Mouse (Mus musculus): Measurements from ENCODE around the gene Draxin. TPM values are rescaled to one million over a fixed set of nuclear protein-coding genes. Genes with fewer than 3 reads are reported as not detected.

Draxin gene
- polyA plus RNA-seq, 1 experiment from 2014 or later, result 0.03 TPM

DNA sequence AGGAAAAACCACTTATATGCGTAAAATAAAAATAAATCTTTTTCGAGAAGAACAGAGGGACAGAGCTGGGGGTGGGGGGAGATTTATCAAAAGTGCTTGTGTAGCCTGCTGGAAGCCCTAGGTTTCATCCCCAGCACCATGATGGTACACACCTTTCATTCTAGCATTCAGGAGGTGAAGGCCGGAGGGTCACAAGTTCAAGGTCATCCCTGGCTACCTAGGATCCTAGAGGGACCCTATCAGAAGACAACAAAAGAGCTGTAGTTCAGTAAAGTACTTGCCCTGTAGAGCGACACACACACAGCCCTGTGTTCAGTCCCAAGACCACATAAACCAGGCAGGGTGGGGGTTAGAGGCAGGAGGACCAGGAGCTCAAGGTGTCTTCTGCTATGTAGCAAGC is 23.5 kb upstream of the Draxin start:
- Histone ChIP-seq H3K4me2 (replicated peaks; ENCODE audit: low read depth) (no peak overlapping the region), H3K36me3 (ENCODE audit: control insufficient read depth, insufficient read depth) (no peaks in the 10 kb centered on the region; the same call in 1 of the 2 replicates), H3K4me1 (replicated peaks; ENCODE audit: control insufficient read depth, insufficient read depth, low read length) (no peaks in the 10 kb centered on the region), H3K27me3 (replicated peaks; ENCODE audit: control insufficient read depth, insufficient read depth, low read length) (no peaks in the 10 kb centered on the region; the same call in 1 of the 2 replicates), H3K9ac (ENCODE audit: low read depth, low read length) (no peak overlapping the region), H3K27ac (ENCODE audit: low read depth, low read length) (no peak overlapping the region), H3K4me3 (ENCODE audit: low read depth, low read length) (no peak overlapping the region), H3K9me3 (ENCODE audit: control insufficient read depth) (no peaks in the 10 kb centered on the region)
- 87% methylated on average over 4 of the region's 4 CpGs for WGBS
- TF ChIP-seq CTCF (IDR thresholded peaks at IDR 0.05; ENCODE audit: low read depth), result no peak
- no peak for ATAC-seq

DNA sequence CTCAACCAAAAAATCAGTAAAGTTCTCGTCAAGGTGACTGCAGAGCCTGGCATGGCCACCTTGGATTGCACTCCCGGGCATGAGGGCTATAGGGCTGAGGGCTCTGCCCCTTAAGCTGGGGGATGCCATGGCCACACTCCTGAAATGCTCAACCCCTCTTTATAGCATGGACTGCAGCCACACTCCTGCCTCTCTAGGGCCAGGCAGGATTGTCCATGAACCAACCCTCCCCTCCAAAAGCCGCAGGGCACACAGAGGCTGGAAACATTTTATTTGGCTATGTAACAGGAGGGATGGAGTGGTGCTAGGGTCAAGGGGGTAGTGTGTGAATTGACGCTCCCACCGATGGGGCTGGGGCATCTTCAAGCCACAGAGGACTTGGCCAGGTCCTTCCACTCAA is 22.0 kb upstream of the Draxin start:
- WGBS, result 90% methylated on average over 5 of the region's 5 CpGs
- TF ChIP-seq CTCF (IDR thresholded peaks at IDR 0.05; ENCODE audit: low read depth), result no peak
- Histone ChIP-seq H3K4me3 (ENCODE audit: low read depth, low read length) (no peak overlapping the region), H3K4me1 (replicated peaks; ENCODE audit: control insufficient read depth, insufficient read depth, low read length) (no peaks in the 10 kb centered on the region), H3K4me2 (replicated peaks; ENCODE audit: low read depth) (no peak overlapping the region), H3K27me3 (replicated peaks; ENCODE audit: control insufficient read depth, insufficient read depth, low read length) (no peaks in the 10 kb centered on the region), H3K27ac (ENCODE audit: low read depth, low read length) (no peak overlapping the region), H3K9ac (ENCODE audit: low read depth, low read length) (no peak overlapping the region), H3K9me3 (ENCODE audit: control insufficient read depth) (no peaks in the 10 kb centered on the region), H3K36me3 (ENCODE audit: control insufficient read depth, insufficient read depth) (no peaks in the 10 kb centered on the region; the same call in 1 of the 2 replicates)
- no peak for ATAC-seq

DNA sequence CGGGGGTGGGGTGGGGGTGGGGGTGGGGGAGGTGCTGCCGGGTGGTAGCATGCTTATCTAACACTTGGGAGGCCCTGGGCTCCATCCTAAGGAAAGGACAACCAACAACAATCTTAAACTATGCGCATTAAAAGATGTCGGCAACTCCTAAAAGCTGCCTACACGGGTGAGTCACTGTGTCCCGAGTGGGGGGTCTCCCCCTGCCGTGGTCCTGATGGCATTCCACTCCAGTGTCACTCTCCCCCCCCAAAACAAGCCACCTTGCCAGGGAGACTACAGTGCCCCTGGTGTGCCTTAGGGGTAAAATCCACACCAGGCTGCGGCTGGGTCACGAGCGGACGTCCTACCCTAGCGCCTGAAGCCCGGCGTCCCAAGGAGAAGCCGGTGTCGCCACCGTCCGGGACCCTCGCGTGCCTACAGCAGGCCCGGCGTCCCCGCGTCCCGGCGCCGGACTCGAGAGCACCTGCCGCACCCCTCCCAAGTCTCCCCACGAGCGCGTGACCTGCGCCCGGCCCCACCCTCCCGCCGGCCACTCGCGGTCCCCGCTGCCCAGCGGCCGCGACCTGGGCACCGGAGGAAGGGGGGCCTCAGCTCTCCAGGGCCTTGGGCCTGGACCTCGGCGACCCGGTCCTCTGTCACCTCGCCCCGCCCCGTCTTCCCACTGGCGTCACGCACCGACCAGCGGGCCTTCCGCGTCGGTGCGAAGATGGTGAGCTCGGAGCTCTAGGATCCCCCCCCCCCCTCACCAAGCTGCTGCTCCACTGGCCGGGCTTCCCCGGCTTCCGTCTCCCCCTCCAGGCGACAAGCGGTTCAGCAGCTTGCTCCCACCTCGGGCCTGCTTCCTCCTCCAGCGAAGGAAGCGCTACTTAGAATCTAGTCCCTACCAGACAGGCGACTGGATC is 21.0 kb upstream of the Draxin start, which contains the start of gene Fbxo6:
Gene Fbxo6 (minus strand): TSS at position 874 of the 902 bp plus-strand sequence.
- Histone ChIP-seq H3K36me3 (ENCODE audit: control insufficient read depth, insufficient read depth) (peaks cover 8% of the 10 kb centered on the region; the same call in 1 of the 2 replicates), H3K27ac (ENCODE audit: low read depth, low read length) (peak within 1 kb of the TSS; percentile 96), H3K4me1 (replicated peaks; ENCODE audit: control insufficient read depth, insufficient read depth, low read length) (no peaks in the 10 kb centered on the region), H3K27me3 (replicated peaks; ENCODE audit: control insufficient read depth, insufficient read depth, low read length) (no peaks in the 10 kb centered on the region), H3K4me3 (ENCODE audit: low read depth, low read length) (peak within 1 kb of the TSS; percentile 72), H3K9ac (ENCODE audit: low read depth, low read length) (peak within 1 kb of the TSS; percentile 80), H3K9me3 (ENCODE audit: control insufficient read depth) (no peaks in the 10 kb centered on the region), H3K4me2 (replicated peaks; ENCODE audit: low read depth) (peak within 1 kb of the TSS; percentile 97)
- WGBS, result under 1% methylated on average over 62 of the region's 67 CpGs
- peak; percentile 88 for ATAC-seq
- peak; percentile 82 for TF ChIP-seq CTCF (IDR thresholded peaks at IDR 0.05; ENCODE audit: low read depth)

DNA sequence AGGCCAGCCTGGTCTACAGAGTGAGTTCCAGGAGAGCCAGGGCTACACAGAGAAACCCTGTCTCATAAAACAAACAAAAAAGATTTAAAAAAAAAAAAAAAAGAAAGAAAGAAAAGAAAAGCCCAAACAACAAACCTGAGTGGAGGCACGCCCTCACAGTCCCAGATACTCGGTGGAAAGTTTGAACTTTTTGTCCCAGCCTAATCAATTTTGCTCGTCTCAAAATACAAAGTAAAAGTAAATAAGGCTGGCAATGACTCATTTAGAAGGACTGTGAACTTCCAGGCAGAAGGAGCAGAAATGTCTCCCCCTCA is 20.4 kb upstream of the Draxin start:
- peak overlapping the region; percentile 72 for H3K4me3 ChIP-seq (ENCODE audit: low read depth, low read length)
- H3K4me2 ChIP-seq (replicated peaks; ENCODE audit: low read depth), result peak overlapping the region; percentile 97
- peaks cover 14% of the 10 kb centered on the region; the same call in 1 of the 2 replicates for H3K36me3 ChIP-seq (ENCODE audit: control insufficient read depth, insufficient read depth)
- H3K4me1 ChIP-seq (replicated peaks; ENCODE audit: control insufficient read depth, insufficient read depth, low read length), result no peaks in the 10 kb centered on the region
- H3K9me3 ChIP-seq (ENCODE audit: control insufficient read depth), result no peaks in the 10 kb centered on the region
- WGBS, result 12% methylated on average over 3 of the region's 3 CpGs
- no peak for TF ChIP-seq CTCF (IDR thresholded peaks at IDR 0.05; ENCODE audit: low read depth)
- no peaks in the 10 kb centered on the region for H3K27me3 ChIP-seq (replicated peaks; ENCODE audit: control insufficient read depth, insufficient read depth, low read length)
- no peak for ATAC-seq
- H3K27ac ChIP-seq (ENCODE audit: low read depth, low read length), result peak overlapping the region; percentile 96; the same call in 1 of the 2 replicates
- peak overlapping the region; percentile 80 for H3K9ac ChIP-seq (ENCODE audit: low read depth, low read length)

DNA sequence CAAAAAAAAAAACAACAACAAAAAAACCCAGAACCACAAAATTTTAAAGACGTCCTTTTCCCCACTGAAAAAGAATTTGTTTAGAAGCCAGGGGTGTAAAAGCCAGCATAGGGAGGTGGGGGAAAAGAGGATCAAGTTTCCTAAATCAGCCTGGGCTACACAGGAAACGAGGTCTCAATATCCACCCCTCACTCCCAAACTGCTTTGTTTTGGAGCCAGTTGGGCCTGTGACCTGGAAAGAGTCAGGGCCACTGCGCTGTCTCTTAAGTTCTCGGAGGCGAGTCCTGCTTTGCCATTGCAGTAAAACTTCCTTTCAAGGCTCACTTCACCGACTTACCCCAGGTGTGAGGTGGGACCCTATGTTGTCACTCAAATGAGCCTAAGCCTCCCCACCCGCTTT is 19.7 kb upstream of the Draxin start:
- no peak for TF ChIP-seq CTCF (IDR thresholded peaks at IDR 0.05; ENCODE audit: low read depth)
- H3K9me3 ChIP-seq (ENCODE audit: control insufficient read depth), result no peaks in the 10 kb centered on the region
- H3K36me3 ChIP-seq (ENCODE audit: control insufficient read depth, insufficient read depth), result peaks cover 20% of the 10 kb centered on the region; the same call in 1 of the 2 replicates
- WGBS, result 76% methylated on average over 7 of the region's 7 CpGs
- H3K4me2 ChIP-seq (replicated peaks; ENCODE audit: low read depth), result 0 out of 2 replicates have a peak overlapping the region, but pooled peaks have one; percentile 97
- no peak overlapping the region for H3K9ac ChIP-seq (ENCODE audit: low read depth, low read length)
- no peak overlapping the region for H3K4me3 ChIP-seq (ENCODE audit: low read depth, low read length)
- H3K27ac ChIP-seq (ENCODE audit: low read depth, low read length), result no peak overlapping the region
- H3K4me1 ChIP-seq (replicated peaks; ENCODE audit: control insufficient read depth, insufficient read depth, low read length), result no peaks in the 10 kb centered on the region
- ATAC-seq, result no peak
- H3K27me3 ChIP-seq (replicated peaks; ENCODE audit: control insufficient read depth, insufficient read depth, low read length), result no peaks in the 10 kb centered on the region

DNA sequence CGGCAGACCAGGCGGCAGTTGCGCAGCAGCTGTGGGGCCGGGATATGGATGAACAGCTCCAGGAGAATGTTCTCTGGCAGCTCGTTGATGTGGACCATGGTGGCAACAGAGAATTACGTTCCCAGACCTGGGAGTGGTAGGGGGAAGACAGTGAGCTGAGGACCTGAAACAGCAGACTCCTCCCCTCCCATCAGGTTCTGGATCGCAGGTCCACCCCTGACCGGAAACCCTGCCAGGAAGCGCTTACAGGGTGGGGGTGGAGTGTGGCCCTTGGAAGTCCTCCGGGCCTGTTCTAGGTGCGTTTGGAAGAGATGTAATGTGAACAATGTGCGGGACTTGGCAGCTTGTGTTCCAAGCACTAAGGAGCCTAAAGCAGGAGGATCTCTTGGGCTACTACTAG is 19.0 kb upstream of the Draxin start:
- Histone ChIP-seq H3K27me3 (replicated peaks; ENCODE audit: control insufficient read depth, insufficient read depth, low read length) (no peaks in the 10 kb centered on the region), H3K9me3 (ENCODE audit: control insufficient read depth) (no peaks in the 10 kb centered on the region), H3K4me3 (ENCODE audit: low read depth, low read length) (no peak overlapping the region), H3K36me3 (ENCODE audit: control insufficient read depth, insufficient read depth) (peaks cover 26% of the 10 kb centered on the region; the same call in 1 of the 2 replicates), H3K4me1 (replicated peaks; ENCODE audit: control insufficient read depth, insufficient read depth, low read length) (no peaks in the 10 kb centered on the region), H3K9ac (ENCODE audit: low read depth, low read length) (no peak overlapping the region), H3K27ac (ENCODE audit: low read depth, low read length) (no peak overlapping the region), H3K4me2 (replicated peaks; ENCODE audit: low read depth) (no peak overlapping the region)
- WGBS, result 67% methylated on average over 12 of the region's 12 CpGs
- no peak for TF ChIP-seq CTCF (IDR thresholded peaks at IDR 0.05; ENCODE audit: low read depth)
- ATAC-seq, result no peak

All from intestine, postnatal 0 days (tissue).